Mouse (Mus musculus) liver, embryonic 18 days (tissue): ENCODE data around the gene Olfr311. TPM values are rescaled to one million over a fixed set of nuclear protein-coding genes. Genes with fewer than 3 reads are reported as not detected.

ENCODE experiments used
- polyA plus RNA-seq: library from polyadenylated mRNA; depleted of rRNA; stranded (reverse); fragments of >200 nt; gene quantifications from 2 replicates; pipeline ENCODE4 v1.2.3, GENCODE M21; 2012; rRNA removed

Olfr311 gene
- not detected in 2 replicates for polyA plus RNA-seq

GRCm38 (mm10) chr11:58838951-58839350, at the start of gene Olfr311:
Olfr311 (plus strand) TSS chr11:58839251.

GRCm38 (mm10) chr11:58801558-58802228, 37.4 kb upstream of the Olfr311 start, which contains the start of gene Fam183b:
Fam183b (minus strand) TSS chr11:58801960.

GRCm38 (mm10) chr11:58814700-58815099, 24.4 kb upstream of the Olfr311 start, which contains the start of gene Olfr313:
Olfr313 (plus strand) TSS chr11:58815000.

DNA sequence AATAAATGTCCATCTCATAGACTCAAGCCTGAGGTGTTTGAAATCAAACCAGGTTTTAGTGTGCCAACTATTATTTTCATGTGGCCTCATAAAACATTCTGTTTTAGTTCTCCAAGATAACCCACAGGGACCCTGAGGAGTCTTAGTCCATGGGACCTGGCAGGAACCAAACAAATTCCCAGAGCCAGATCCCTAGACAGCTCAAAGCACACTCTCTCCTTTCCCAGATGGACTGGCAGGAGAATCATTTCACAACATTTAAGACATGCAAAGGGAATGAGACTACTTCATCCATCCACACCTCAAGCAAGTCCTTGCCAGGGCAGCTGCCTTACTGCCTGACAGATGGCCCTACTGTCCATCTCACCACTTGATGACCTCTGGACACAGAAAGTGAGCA, 10.1 kb upstream of the Olfr311 start, which contains the start of gene Olfr312:
Olfr312 (plus strand) TSS at position 301 of the 400 bp plus-strand sequence.

GRCm38 (mm10) chr11:58846919-58847461, 7.9 kb downstream of the Olfr311 start, which contains the start of gene Gm12258:
Gm12258 (plus strand) TSS chr11:58847158.

DNA sequence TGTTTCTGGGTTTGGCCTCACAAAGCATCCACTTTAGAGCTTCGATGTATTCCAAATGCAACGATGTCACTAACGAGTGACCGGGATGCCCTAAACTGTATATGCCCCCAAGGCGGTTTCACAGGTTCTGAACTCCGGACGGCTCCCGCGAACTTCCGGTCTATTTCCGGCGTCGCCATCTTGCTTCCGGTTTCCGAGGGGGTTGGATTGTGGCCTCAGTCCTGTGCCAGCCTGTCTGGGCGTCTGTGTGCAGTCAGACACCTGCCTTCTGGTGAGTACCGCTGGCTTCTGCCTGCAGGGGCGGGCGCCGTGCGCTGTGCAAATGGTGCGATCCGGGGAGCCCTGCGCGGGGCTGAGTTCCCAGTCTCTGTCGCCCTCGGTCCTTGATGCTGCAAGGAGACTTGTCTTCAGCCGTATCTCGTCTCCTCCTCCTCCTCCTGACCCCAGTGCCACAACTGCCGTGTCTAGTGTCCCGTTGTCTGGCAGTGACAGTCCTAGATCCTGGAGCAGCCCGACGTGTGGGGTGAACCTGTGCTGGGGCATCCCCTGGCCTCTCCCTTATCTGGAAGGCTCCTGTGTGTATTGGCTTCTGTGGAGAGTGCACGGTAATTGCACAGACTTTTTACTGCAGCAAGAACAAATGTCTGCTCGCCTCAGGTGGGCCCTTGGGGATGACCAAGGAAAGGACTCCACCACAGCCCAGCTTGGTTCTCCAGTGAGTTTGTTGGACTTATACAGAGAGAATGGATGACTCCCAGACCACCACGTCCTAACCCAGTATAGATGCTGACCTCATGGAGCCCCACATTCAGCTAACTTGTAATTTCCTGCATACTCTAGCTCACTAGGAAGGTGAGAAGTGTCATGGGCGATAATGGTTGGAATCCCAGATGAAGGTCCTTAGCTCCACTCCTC, 28.2 kb downstream of the Olfr311 start, which contains the start of gene 2810021J22Rik:
2810021J22Rik (plus strand) TSS at position 178 of the 915 bp plus-strand sequence.

Other genes starting within 250 kb of the Olfr311 start
- not detected in 2 replicates for gene Olfr324, start 244.1 kb upstream of the Olfr311 start, polyA plus RNA-seq
- 0.07 TPM in 1 of 2 replicates, not detected in the other for gene 2210407C18Rik, start 223.2 kb upstream of the Olfr311 start, polyA plus RNA-seq
- not detected in 2 replicates for gene Olfr323, start 208.8 kb upstream of the Olfr311 start, polyA plus RNA-seq
- gene Trim58, start 198.8 kb upstream of the Olfr311 start, polyA plus RNA-seq, result 4.9 and 5.5 TPM in 2 replicates
- gene Olfr322, start 180.5 kb upstream of the Olfr311 start, polyA plus RNA-seq, result 0.02 and 0.05 TPM in 2 replicates
- not detected in 2 replicates for gene Olfr320, start 158.2 kb upstream of the Olfr311 start, polyA plus RNA-seq
- not detected in 2 replicates for gene Olfr319, start 140.1 kb upstream of the Olfr311 start, polyA plus RNA-seq
- gene Olfr318, start 115.2 kb upstream of the Olfr311 start, polyA plus RNA-seq, result not detected in 2 replicates
- gene Olfr317, start 100.0 kb upstream of the Olfr311 start, polyA plus RNA-seq, result not detected in 2 replicates
- gene Olfr316, start 86.5 kb upstream of the Olfr311 start, polyA plus RNA-seq, result not detected in 2 replicates
- gene Olfr315, start 66.1 kb upstream of the Olfr311 start, polyA plus RNA-seq, result not detected in 2 replicates
- not detected in 2 replicates for gene Olfr314, start 56.3 kb upstream of the Olfr311 start, polyA plus RNA-seq
- gene Fam183b, start 37.3 kb upstream of the Olfr311 start, polyA plus RNA-seq, result 0.15 TPM in 1 of 2 replicates, not detected in the other
- not detected in 2 replicates for gene Olfr313, start 24.3 kb upstream of the Olfr311 start, polyA plus RNA-seq
- not detected in 2 replicates for gene Olfr312, start 10.0 kb upstream of the Olfr311 start, polyA plus RNA-seq
- gene Gm12258, start 7.9 kb downstream of the Olfr311 start, polyA plus RNA-seq, result 2.5 and 2.7 TPM in 2 replicates
- gene 2810021J22Rik, start 28.0 kb downstream of the Olfr311 start, polyA plus RNA-seq, result 1.0 and 1.3 TPM in 2 replicates
- gene Zfp39, start 65.0 kb downstream of the Olfr311 start, polyA plus RNA-seq, result 2.9 and 3.0 TPM in 2 replicates
- gene Btnl10, start 78.7 kb downstream of the Olfr311 start, polyA plus RNA-seq, result 13.5 and 14.6 TPM in 2 replicates
- 63.0 and 65.7 TPM in 2 replicates for gene Rnf187, start 99.7 kb downstream of the Olfr311 start, polyA plus RNA-seq
- gene Hist3h2ba, start 109.7 kb downstream of the Olfr311 start, polyA plus RNA-seq, result 15.6 and 26.7 TPM in 2 replicates
- 14.0 and 22.7 TPM in 2 replicates for gene Hist3h2a, start 115.4 kb downstream of the Olfr311 start, polyA plus RNA-seq
- gene Trim17, start 115.4 kb downstream of the Olfr311 start, polyA plus RNA-seq, result 0.04 and 0.08 TPM in 2 replicates
- gene Trim11, start 138.8 kb downstream of the Olfr311 start, polyA plus RNA-seq, result 9.3 and 11.3 TPM in 2 replicates